Mouse (Mus musculus) forebrain, embryonic 14.5 days (tissue): ENCODE results near the gene Cers3. TPM values are rescaled to one million over a fixed set of nuclear protein-coding genes. Genes with fewer than 3 reads are reported as not detected.

Source experiments
- ATAC-seq: fragments of 200-750 bp; cut with Nextera tagmentation; 2 replicates; pipeline ENCODE4 v1.8.0; 2017; ENCODE audit warnings: mild to moderate bottlenecking, moderate library complexity
- DNase-seq: peaks from one replicate; pipeline ENCODE4 v3.0.0-alpha.2; 2015; ENCODE audit warnings: low spot score
- H3K27ac ChIP-seq: fragments of 300-500 bp; sonication (generic); 2 replicates; pipeline ENCODE4 v1.5.1; 2014; ENCODE audit warnings: low read depth, mild to moderate bottlenecking, control low read depth, low read length, moderate library complexity
- H3K27me3 ChIP-seq: fragments of 300-500 bp; sonication (generic); replicated peaks from 2 replicates; pipeline ENCODE4 v1.6.1; 2014; ENCODE audit warnings: low read length, control low read depth, mixed read lengths; ENCODE audit not compliant: control insufficient read depth, insufficient read depth
- H3K36me3 ChIP-seq: fragments of 300-500 bp; sonication (generic); 2 replicates; pipeline ENCODE4 v1.6.1; 2014; ENCODE audit warnings: low read length, control low read depth; ENCODE audit not compliant: control insufficient read depth, insufficient read depth
- H3K4me1 ChIP-seq: fragments of 300-500 bp; sonication (generic); 2 replicates; pipeline ENCODE4 v1.6.1; 2014; ENCODE audit warnings: antibody characterized with exemption, low read length, control low read depth; ENCODE audit not compliant: control insufficient read depth, insufficient read depth
- H3K4me2 ChIP-seq: fragments of 300-500 bp; sonication (generic); 2 replicates; pipeline ENCODE4 v1.6.1; 2014; ENCODE audit warnings: mild to moderate bottlenecking, control low read depth, low read length
- H3K4me3 ChIP-seq: fragments of 300-500 bp; sonication (generic); 2 replicates; pipeline ENCODE4 v1.5.1; 2014; ENCODE audit warnings: low read depth, low read length, control low read depth
- H3K9ac ChIP-seq: fragments of 300-500 bp; sonication (generic); 2 replicates; pipeline ENCODE4 v1.6.1; 2014; ENCODE audit warnings: mild to moderate bottlenecking, low read length, control low read depth, moderate library complexity
- H3K9me3 ChIP-seq: fragments of 300-500 bp; sonication (generic); replicated peaks from 2 replicates; pipeline ENCODE4 v1.6.1; 2016; ENCODE audit warnings: low read length, control low read depth, mixed read lengths; ENCODE audit not compliant: control insufficient read depth
- WGBS: fragments of 180-500 bp; shearing (Covaris S2); extraction: QIAGEN DNeasy Blood & Tissue Kit; methylation state at CpG from one replicate; pipeline ENCODE4 v1.1.7; 2014; 5-methylcytosine and 5-hydroxymethylcytosine counted together
- polyA plus RNA-seq: library from polyadenylated mRNA; unstranded; fragments of >200 nt; fragmentation: Nextera tagmentation; extraction: Ambion mirVana; gene quantifications from 2 replicates; pipeline ENCODE4 v1.2.1, GENCODE M21; 2014

Cers3 gene
- polyA plus RNA-seq, 1 experiment from 2014 or later: 0.50 TPM

DNA sequence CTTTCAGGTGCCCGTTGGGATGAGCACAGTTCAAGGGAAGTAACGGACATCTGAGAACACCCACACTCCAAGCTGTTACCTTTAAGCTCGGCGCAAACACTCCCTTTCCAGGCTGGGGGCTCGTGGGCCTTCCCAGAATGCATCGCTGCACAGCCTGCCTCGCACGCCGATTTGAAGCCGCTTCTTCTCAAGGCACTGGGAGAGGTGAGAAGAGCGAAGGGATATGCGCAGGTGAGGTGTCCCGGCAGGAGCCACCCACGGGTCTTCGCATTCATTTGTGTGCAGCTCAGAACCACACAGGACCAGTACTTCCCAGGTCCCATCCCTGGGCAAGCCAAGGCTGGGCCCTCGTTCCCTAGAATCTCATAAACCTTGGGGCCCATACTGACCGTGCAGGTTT, 9.9 kb upstream of the Cers3 start:
- Histone ChIP-seq H3K36me3 (no peaks in the 10 kb centered on the region), H3K9ac (no peak overlapping the region), H3K4me2 (no peak overlapping the region), H3K27me3 (no peaks in the 10 kb centered on the region), H3K4me1 (no peaks in the 10 kb centered on the region), H3K27ac (no peak overlapping the region), H3K4me3 (no peak overlapping the region), H3K9me3 (no peaks in the 10 kb centered on the region)
- DNase-seq (no peak), ATAC-seq (no peak)
- 95% methylated on average over 17 of the region's 17 CpGs for WGBS

DNA sequence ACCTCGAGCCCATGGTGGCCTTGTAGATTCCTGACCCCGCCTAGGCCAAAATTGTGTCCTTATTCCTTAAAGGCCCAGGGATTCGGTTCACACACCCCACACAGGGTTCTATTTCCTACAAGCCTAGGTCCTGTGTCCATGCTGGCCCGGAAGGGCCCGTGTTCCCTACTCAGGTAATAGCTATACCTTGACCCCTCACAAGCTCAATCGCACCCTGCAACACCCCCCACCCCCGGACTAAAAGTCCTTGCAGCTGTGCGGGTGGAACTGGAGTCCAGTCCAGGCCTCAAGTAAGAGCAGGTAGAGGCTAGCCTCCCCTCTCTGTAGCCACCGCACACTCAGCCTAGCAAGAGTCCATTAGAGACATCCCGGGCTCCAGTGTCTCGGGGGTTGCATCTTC, 9.4 kb upstream of the Cers3 start:
- Histone ChIP-seq H3K4me1 (no peaks in the 10 kb centered on the region), H3K4me3 (no peak overlapping the region), H3K36me3 (no peaks in the 10 kb centered on the region), H3K27me3 (no peaks in the 10 kb centered on the region), H3K9ac (no peak overlapping the region), H3K27ac (no peak overlapping the region), H3K4me2 (no peak overlapping the region), H3K9me3 (no peaks in the 10 kb centered on the region)
- 92% methylated on average over 11 of the region's 11 CpGs for WGBS
- DNase-seq (no peak), ATAC-seq (no peak)

DNA sequence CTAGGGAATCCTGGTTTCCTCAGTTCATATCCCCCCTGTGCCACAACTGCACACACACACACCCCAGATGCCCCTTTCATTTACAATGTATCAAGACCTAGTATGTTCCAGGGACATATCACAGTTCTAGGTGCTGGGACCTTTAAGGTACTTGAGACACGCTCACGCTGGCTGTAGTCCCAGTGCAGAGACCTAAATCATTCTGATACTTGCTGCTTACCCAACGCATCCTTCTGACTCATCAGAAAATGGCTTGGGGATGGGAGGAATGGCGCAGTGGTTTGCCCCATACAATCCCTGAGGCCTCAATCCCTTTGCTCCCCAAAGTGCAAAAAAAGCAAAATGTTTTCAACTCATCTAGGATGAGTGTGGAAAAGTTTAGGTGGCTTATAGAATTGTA, 8.8 kb upstream of the Cers3 start:
- no peaks in the 10 kb centered on the region for H3K36me3 ChIP-seq
- H3K27me3 ChIP-seq: no peaks in the 10 kb centered on the region
- 95% methylated on average over 4 of the region's 4 CpGs for whole genome bisulfite sequencing
- H3K27ac ChIP-seq: no peak overlapping the region
- no peak for ATAC-seq
- no peak overlapping the region for H3K4me3 ChIP-seq
- no peaks in the 10 kb centered on the region for H3K4me1 ChIP-seq
- H3K9me3 ChIP-seq: no peaks in the 10 kb centered on the region
- H3K9ac ChIP-seq: no peak overlapping the region
- no peak overlapping the region for H3K4me2 ChIP-seq
- DNase-seq: no peak

DNA sequence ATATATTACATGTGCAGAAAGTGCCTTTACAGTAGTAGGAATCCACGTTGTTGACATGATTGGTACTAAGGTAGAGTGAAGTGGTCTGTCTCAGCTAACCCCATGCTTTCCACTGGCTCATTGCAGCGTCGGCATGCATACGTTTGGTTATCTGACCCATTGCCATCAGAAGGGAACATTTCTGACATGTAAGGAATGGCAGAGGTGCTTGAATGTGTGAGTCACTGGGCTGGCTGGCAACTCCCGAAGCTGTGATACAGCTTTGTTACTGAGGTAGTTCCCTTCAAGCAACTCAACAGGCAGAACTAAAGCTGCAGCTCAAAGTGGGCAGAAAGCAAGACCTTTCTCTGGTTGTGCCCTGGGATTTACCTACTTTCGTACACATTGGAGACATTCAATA, 8.3 kb upstream of the Cers3 start:
- H3K27me3 ChIP-seq: no peaks in the 10 kb centered on the region
- H3K36me3 ChIP-seq: no peaks in the 10 kb centered on the region
- H3K4me2 ChIP-seq: no peak overlapping the region
- no peak overlapping the region for H3K27ac ChIP-seq
- WGBS: 95% methylated on average over 6 of the region's 6 CpGs
- ATAC-seq (no peak), DNase-seq (no peak)
- H3K4me3 ChIP-seq: no peak overlapping the region
- H3K4me1 ChIP-seq: no peaks in the 10 kb centered on the region
- no peaks in the 10 kb centered on the region for H3K9me3 ChIP-seq
- H3K9ac ChIP-seq: no peak overlapping the region

DNA sequence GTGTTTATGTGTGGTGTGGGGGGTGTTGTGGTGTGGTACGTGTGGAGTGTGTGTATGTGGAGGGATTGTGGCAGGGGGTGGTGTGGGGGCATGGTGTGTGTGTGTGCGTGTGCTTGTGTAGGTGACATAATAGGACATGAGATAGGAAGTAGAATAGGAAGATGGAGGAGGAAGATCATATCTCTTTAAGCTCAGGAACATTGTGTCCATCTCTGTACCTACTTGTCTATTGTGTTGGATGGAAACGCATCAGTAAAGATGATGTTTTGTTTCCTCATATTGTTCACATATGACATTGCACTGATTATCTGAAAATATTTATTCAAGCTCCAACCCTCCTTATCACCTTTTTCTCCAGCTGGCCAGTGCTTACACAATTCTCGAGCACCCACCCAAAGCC, 5.9 kb upstream of the Cers3 start:
- no peak for DNase-seq
- ATAC-seq: no peak
- Histone ChIP-seq H3K4me3 (no peak overlapping the region), H3K9ac (no peak overlapping the region), H3K27ac (no peak overlapping the region), H3K4me2 (no peak overlapping the region), H3K4me1 (no peaks in the 10 kb centered on the region), H3K9me3 (no peaks in the 10 kb centered on the region), H3K27me3 (no peaks in the 10 kb centered on the region), H3K36me3 (no peaks in the 10 kb centered on the region)
- 92% methylated on average over 4 of the region's 4 CpGs for WGBS

DNA sequence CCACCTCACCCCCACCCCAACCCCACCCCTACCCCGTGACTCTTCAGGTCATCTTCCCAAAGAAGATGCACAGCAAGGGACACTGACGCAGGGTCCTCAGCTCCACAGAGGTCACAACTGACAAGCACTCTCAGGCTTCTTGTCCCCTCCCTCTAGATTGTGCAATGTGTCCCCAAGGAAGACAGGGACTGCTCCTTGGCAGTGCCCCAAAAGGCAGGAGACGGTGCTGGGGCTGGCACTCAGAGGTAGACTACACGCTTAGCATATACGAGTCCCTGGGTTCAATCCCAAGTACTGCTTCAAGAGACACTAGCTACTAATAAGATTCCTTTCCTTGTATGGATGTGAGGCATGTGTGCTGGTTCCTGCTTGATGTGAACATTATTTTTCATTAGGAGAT, 2.3 kb upstream of the Cers3 start:
- ATAC-seq (no peak), DNase-seq (no peak)
- Histone ChIP-seq H3K36me3 (no peaks in the 10 kb centered on the region), H3K9ac (no peak overlapping the region), H3K4me2 (no peak overlapping the region), H3K4me3 (no peak overlapping the region), H3K9me3 (no peaks in the 10 kb centered on the region), H3K4me1 (no peaks in the 10 kb centered on the region), H3K27ac (no peak overlapping the region), H3K27me3 (no peaks in the 10 kb centered on the region)
- 78% methylated on average over 5 of the region's 5 CpGs for WGBS

DNA sequence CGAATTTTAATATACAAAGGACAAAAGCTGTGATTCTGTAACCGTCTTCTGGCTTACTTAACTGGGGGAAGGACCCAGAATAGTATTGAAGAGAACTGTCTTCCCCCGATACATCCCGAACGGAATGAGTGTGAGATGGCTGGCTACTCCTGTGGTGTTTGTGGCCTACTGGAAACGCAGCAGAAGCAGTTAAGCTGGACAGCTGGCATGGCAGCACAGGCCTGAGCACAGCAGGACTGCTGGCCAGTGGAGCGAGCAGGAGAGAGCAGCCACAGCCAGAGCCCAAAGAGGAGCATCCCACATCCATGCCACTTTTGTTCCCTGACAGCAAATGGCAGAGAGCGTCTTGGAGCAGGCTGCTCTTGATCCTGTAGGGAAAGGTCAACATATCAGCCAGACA, 1.9 kb upstream of the Cers3 start:
- no peaks in the 10 kb centered on the region for H3K36me3 ChIP-seq
- 67% methylated on average over 8 of the region's 8 CpGs for WGBS
- DNase-seq: no peak

DNA sequence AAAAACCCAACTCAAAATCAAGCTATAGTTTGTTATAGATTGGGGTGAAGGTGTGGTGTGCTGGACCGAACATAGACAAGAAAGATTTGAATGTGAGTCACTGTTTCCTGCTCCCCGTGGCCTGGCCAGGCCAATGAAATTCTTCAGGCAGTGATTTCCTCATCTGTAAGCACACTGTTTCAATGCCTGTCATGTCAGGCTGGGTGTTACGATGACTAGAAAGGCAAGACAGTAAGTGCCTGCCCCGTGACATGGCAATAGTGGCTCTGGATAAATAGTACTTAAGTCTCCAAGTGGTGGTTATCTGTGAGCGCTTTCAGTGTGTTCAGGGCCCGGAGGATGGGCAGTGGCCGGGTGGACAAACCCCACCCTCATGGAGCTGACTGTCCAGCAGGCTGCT, 3.7 kb downstream of the Cers3 start:
- H3K4me2 ChIP-seq: no peak overlapping the region
- 86% methylated on average over 7 of the region's 7 CpGs for WGBS
- no peaks in the 10 kb centered on the region for H3K27me3 ChIP-seq
- H3K9ac ChIP-seq: no peak overlapping the region
- DNase-seq (no peak), ATAC-seq (no peak)
- no peaks in the 10 kb centered on the region for H3K9me3 ChIP-seq
- H3K4me1 ChIP-seq: no peaks in the 10 kb centered on the region
- no peak overlapping the region for H3K27ac ChIP-seq
- no peaks in the 10 kb centered on the region for H3K36me3 ChIP-seq
- no peak overlapping the region for H3K4me3 ChIP-seq

More for the DNA sequence above, 1.9 kb upstream of the Cers3 start:
- Histone ChIP-seq H3K4me1 (no peaks in the 10 kb centered on the region), H3K4me3 (no peak overlapping the region), H3K4me2 (no peak overlapping the region), H3K9ac (no peak overlapping the region), H3K27ac (no peak overlapping the region), H3K9me3 (no peaks in the 10 kb centered on the region), H3K27me3 (no peaks in the 10 kb centered on the region)
- ATAC-seq: no peak

DNA sequence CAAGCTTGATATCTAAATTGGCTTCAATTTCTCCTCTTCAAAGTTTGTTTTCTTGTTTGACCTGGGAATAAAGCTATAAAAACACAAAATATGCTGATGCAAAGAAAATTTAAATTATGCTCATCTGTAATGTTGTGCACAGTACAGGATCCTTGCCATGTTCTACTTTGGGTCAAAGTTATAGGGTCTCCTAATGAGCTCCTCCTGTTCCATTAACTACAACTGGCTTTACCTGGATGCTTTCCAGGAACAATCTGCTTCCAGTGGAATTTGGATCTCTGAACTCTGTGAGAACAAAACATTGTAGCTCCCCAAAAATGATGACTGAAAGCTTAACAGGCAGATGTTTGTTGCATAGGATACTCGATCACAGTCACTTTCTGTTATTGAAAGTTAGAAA, 6.7 kb downstream of the Cers3 start:
- H3K9me3 ChIP-seq: no peaks in the 10 kb centered on the region
- no peak for DNase-seq
- no peaks in the 10 kb centered on the region for H3K27me3 ChIP-seq
- no peak overlapping the region for H3K4me3 ChIP-seq
- WGBS: 72% methylated on average over 1 of the region's 1 CpGs
- H3K36me3 ChIP-seq: no peaks in the 10 kb centered on the region
- no peak overlapping the region for H3K4me2 ChIP-seq
- no peak overlapping the region for H3K9ac ChIP-seq
- ATAC-seq: no peak
- H3K4me1 ChIP-seq: no peaks in the 10 kb centered on the region
- H3K27ac ChIP-seq: no peak overlapping the region

DNA sequence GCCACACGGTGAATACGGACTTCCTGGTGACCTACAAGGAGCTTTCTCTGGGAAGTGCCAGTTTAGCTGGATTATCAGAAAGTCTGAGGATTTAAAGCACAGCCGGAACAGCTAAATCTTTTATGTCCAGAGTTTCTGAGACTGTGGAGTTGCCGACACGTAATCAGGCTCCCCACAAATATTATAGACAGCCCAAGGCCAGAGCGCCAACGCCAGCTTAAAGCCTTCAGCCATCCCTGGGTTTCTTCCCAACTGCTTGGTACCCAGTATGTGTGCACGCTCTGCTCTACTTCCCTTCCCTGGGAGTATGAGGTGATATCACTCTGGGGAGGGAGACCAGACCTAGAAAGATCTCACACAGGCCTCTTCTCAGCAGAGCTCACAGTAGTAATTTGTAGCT, 10.5 kb downstream of the Cers3 start:
- Histone ChIP-seq H3K4me1 (no peaks in the 10 kb centered on the region), H3K4me3 (no peak overlapping the region), H3K27ac (no peak overlapping the region), H3K27me3 (no peaks in the 10 kb centered on the region), H3K9ac (no peak overlapping the region), H3K9me3 (no peaks in the 10 kb centered on the region), H3K36me3 (no peaks in the 10 kb centered on the region), H3K4me2 (no peak overlapping the region)
- 91% methylated on average over 8 of the region's 8 CpGs for WGBS
- ATAC-seq: no peak
- DNase-seq: no peak
